Mouse (Mus musculus): ENCODE data around the gene Arap2. TPM values are rescaled to one million over a fixed set of nuclear protein-coding genes. Genes with fewer than 3 reads are reported as not detected.

Arap2 gene
- polyA plus RNA-seq, 1 experiment from 2014 or later = 0.55 TPM

DNA sequence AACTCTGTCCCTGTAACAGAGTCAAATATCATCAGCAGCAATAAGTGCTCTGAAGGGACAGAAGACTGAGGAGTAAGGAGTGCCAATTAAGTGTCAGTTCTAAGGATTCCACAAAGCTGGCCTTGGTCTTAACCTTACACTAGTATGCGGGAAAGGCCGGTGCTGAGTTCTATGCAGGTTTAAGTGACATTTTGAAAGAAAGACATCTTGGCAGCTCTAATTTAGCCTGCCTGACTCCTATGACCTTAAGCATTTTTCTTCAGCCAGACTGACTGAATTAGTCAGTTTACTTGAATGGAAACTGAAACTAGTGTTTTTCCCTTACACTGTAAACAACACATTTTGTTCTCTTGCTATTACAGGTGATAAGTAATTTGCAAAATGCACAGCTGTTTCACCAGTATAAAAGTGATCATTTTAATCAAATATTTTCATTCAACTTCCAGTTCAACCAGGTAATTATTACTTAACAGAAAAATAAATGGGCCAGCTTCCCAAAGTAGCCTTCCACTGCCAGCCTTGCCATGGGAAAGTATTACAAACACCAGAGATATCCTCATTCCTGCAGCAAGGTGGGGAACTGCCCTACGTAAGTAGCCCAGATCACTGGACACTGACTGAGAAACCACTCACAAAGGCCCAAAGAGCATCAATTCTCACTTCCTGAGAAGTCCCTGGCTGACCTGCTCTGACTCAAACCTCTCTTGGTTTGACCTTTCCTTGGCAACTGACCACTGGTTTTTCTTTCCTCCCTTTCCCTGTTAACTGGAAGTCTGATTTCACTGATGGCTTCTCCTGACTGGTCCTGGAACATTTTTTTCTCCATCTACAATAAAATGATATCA, 42.5 kb downstream of the Arap2 start:
- Histone ChIP-seq H3K9me3 (no peaks in the 10 kb centered on the region), H3K36me3 (replicated peaks) (no peaks in the 10 kb centered on the region), H3K4me3 (no peak overlapping the region), H3K27ac (replicated peaks) (no peak overlapping the region), H3K4me1 (peaks cover 2% of the 10 kb centered on the region; the same call in 1 of the 2 replicates), H3K27me3 (replicated peaks; ENCODE audit: low read depth, poor library complexity, severe bottlenecking) (no peaks in the 10 kb centered on the region)
- DNase-seq (ENCODE audit: low spot score) = no peak
- WGBS = 53% methylated on average over 3 of the region's 3 CpGs

GRCm38 (mm10) chr5:62716468-62716867, 49.5 kb downstream of the Arap2 start:
- H3K27ac ChIP-seq (replicated peaks) = no peak overlapping the region
- WGBS = 94% methylated on average over 3 of the region's 3 CpGs
- H3K4me3 ChIP-seq = no peak overlapping the region
- H3K36me3 ChIP-seq (replicated peaks) = no peaks in the 10 kb centered on the region
- no peaks in the 10 kb centered on the region for H3K9me3 ChIP-seq
- no peaks in the 10 kb centered on the region for H3K27me3 ChIP-seq (replicated peaks; ENCODE audit: low read depth, poor library complexity, severe bottlenecking)
- no peak for DNase-seq (ENCODE audit: low spot score)
- H3K4me1 ChIP-seq = no peaks in the 10 kb centered on the region

DNA sequence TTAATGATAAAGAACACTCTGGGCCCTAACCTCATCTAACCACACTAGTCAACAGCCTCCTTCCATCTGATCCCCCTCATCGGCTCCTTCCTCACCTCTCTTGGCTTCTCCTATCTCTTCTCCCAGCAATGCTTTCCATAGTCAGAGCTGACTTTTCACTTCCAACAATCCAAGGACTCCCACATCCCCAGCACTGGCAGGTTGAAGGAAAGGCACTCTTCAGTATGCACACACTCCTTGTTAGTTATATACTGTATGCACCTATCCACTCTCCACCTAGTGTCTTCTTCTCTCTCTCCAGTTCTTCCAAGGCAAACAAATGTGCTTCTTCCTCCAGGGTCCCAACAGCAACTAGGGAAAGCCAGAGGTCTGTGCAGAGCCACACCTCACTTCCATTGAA, 50.0 kb downstream of the Arap2 start:
- no peaks in the 10 kb centered on the region for H3K36me3 ChIP-seq (replicated peaks)
- no peak overlapping the region for H3K4me3 ChIP-seq
- no peaks in the 10 kb centered on the region for H3K27me3 ChIP-seq (replicated peaks; ENCODE audit: low read depth, poor library complexity, severe bottlenecking)
- no peak overlapping the region for H3K27ac ChIP-seq (replicated peaks)
- WGBS = 89% methylated on average over 1 of the region's 1 CpGs
- DNase-seq (ENCODE audit: low spot score) = no peak
- no peaks in the 10 kb centered on the region for H3K9me3 ChIP-seq
- H3K4me1 ChIP-seq = no peaks in the 10 kb centered on the region

DNA sequence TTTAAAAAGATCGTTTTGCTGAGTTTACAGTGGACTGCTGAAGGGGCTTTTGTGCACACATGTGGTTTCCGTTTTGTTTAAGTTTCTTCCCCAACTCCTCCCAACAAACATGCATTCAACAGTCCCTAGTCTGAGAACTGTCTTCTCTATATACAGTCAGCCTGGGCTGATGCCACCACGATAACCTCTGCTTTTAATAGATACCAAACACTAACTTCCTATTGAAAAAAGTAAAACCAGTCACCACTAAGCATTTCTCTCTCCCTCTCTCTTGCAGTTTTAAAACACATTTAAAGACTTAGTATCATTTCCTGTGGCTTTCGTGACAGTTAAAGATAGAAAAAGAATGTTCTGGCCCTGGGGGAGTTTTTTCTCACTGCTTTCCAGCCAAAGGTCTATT, 50.5 kb downstream of the Arap2 start:
- H3K27me3 ChIP-seq (replicated peaks; ENCODE audit: low read depth, poor library complexity, severe bottlenecking) = no peaks in the 10 kb centered on the region
- H3K4me3 ChIP-seq = no peak overlapping the region
- WGBS = 52% methylated on average over 4 of the region's 4 CpGs
- DNase-seq (ENCODE audit: low spot score) = no peak
- no peaks in the 10 kb centered on the region for H3K36me3 ChIP-seq (replicated peaks)
- H3K9me3 ChIP-seq = no peaks in the 10 kb centered on the region
- H3K27ac ChIP-seq (replicated peaks) = no peak overlapping the region
- H3K4me1 ChIP-seq = no peaks in the 10 kb centered on the region

DNA sequence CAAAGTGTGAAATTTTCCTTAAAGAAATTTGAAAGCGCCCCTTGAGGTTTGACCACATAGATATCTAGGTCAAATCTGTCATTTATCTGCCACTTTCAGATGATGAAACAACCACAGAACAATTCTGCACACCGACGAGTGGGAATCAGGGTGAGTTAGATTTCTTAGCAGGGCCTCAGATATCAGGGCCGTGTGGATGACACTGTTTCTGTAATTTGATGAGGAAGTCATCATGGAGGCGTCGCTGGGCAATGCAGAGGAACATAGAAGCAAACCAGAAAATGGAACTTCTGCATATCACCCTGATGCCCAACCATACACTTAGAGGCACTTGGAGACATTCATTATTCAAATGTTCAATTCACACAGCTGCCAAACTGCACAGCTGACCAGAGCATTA, 55.0 kb downstream of the Arap2 start:
- no peak overlapping the region for H3K27ac ChIP-seq (replicated peaks)
- H3K9me3 ChIP-seq = no peaks in the 10 kb centered on the region
- no peaks in the 10 kb centered on the region for H3K27me3 ChIP-seq (replicated peaks; ENCODE audit: low read depth, poor library complexity, severe bottlenecking)
- DNase-seq (ENCODE audit: low spot score) = no peak
- no peak overlapping the region for H3K4me3 ChIP-seq
- H3K4me1 ChIP-seq = no peaks in the 10 kb centered on the region
- H3K36me3 ChIP-seq (replicated peaks) = no peaks in the 10 kb centered on the region
- WGBS = 84% methylated on average over 6 of the region's 6 CpGs

DNA sequence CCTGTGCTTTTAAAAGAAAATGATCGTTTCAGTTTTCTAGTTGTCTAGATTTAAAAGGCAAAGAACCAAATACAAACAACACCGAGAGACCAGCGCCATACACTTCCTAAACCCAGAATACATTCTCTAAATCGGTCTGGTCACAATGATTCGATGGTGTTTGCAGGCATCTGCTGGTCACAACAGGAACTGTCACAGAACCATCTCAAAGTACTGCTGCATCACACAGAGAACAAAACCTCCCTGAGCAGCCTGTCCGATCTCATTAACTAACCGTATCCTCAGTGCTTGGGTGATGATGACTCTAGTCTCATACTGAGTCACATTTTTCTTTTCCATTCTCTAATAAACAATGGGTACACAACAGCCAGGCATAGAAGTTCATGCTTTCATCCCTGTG, 59.1 kb downstream of the Arap2 start:
- peak; percentile 22 for DNase-seq (ENCODE audit: low spot score)
- no peak overlapping the region for H3K27ac ChIP-seq (replicated peaks)
- no peaks in the 10 kb centered on the region for H3K36me3 ChIP-seq (replicated peaks)
- H3K9me3 ChIP-seq = no peaks in the 10 kb centered on the region
- H3K27me3 ChIP-seq (replicated peaks; ENCODE audit: low read depth, poor library complexity, severe bottlenecking) = no peaks in the 10 kb centered on the region
- H3K4me3 ChIP-seq = no peak overlapping the region
- 0 out of 2 replicates have a peak, but pooled peaks cover under 1% of the 10 kb centered on the region for H3K4me1 ChIP-seq
- WGBS = 49% methylated on average over 7 of the region's 7 CpGs

DNA sequence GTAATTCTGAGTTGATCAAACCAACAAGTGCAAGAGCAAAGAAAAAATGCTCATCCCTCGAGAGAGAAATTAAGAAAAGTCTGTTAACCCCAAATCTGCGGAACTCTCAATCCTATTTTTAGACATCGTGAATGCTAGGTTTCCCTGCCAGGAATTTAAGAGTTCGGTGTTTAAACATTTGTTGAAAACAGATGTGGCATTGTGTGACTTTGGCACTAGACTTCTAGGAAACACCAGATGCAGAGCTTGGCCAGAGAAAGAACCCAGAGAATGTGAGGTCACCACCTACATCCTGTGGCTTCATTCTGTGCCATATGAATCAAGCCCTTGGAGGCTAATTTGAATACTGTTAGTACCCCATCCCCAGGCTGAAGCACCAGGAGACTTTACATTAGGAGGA, 76.0 kb downstream of the Arap2 start:
- 42% methylated on average over 4 of the region's 4 CpGs for WGBS
- no peaks in the 10 kb centered on the region for H3K9me3 ChIP-seq
- DNase-seq (ENCODE audit: low spot score) = no peak

GRCm38 (mm10) chr5:62683751-62684150, 82.2 kb downstream of the Arap2 start:
- no peaks in the 10 kb centered on the region for H3K9me3 ChIP-seq
- H3K36me3 ChIP-seq (replicated peaks) = no peaks in the 10 kb centered on the region
- H3K4me1 ChIP-seq = no peaks in the 10 kb centered on the region
- 82% methylated on average over 3 of the region's 3 CpGs for WGBS
- no peak overlapping the region for H3K4me3 ChIP-seq
- no peak overlapping the region for H3K27ac ChIP-seq (replicated peaks)
- no peak for DNase-seq (ENCODE audit: low spot score)
- no peaks in the 10 kb centered on the region for H3K27me3 ChIP-seq (replicated peaks; ENCODE audit: low read depth, poor library complexity, severe bottlenecking)

More for the DNA sequence above, 76.0 kb downstream of the Arap2 start:
- no peak overlapping the region for H3K27ac ChIP-seq (replicated peaks)
- no peak overlapping the region for H3K4me3 ChIP-seq
- H3K4me1 ChIP-seq = peaks cover 4% of the 10 kb centered on the region; the same call in 1 of the 2 replicates
- no peaks in the 10 kb centered on the region for H3K36me3 ChIP-seq (replicated peaks)
- H3K27me3 ChIP-seq (replicated peaks; ENCODE audit: low read depth, poor library complexity, severe bottlenecking) = no peaks in the 10 kb centered on the region

DNA sequence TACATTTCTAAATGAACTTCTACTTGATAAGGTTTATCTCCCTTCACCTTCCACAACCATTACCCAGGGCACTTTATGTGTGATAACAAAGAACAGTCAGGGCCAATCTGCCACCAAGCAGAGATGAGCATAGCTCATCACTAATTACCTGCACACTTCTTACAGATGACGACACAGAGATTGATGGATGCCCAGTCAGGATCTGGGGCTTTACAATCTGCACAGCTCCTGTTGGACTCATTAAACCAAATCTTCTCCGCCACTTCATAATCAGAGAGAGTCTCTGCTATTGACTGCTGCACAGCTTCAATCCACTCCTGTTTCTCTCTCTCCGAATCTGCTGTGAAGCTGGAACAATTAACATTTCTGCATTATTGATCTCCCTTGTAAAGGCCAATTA, 82.8 kb downstream of the Arap2 start:
- Histone ChIP-seq H3K4me1 (no peaks in the 10 kb centered on the region), H3K27me3 (replicated peaks; ENCODE audit: low read depth, poor library complexity, severe bottlenecking) (no peaks in the 10 kb centered on the region), H3K4me3 (no peak overlapping the region), H3K36me3 (replicated peaks) (no peaks in the 10 kb centered on the region), H3K9me3 (no peaks in the 10 kb centered on the region), H3K27ac (replicated peaks) (no peak overlapping the region)
- 77% methylated on average over 3 of the region's 3 CpGs for WGBS
- DNase-seq (ENCODE audit: low spot score) = no peak

GRCm38 (mm10) chr5:62677390-62677789, 88.6 kb downstream of the Arap2 start:
- H3K4me3 ChIP-seq = no peak overlapping the region
- 87% methylated on average over 7 of the region's 7 CpGs for WGBS
- H3K9me3 ChIP-seq = no peaks in the 10 kb centered on the region
- no peaks in the 10 kb centered on the region for H3K27me3 ChIP-seq (replicated peaks; ENCODE audit: low read depth, poor library complexity, severe bottlenecking)
- H3K36me3 ChIP-seq (replicated peaks) = no peaks in the 10 kb centered on the region
- no peak for DNase-seq (ENCODE audit: low spot score)
- H3K27ac ChIP-seq (replicated peaks) = no peak overlapping the region
- H3K4me1 ChIP-seq = 0 out of 2 replicates have a peak, but pooled peaks cover 3% of the 10 kb centered on the region

- 0 out of 2 replicates have a peak, but pooled peaks cover 3% of the 10 kb centered on the region for H3K4me1 ChIP-seq
- H3K4me3 ChIP-seq = no peak overlapping the region
- 55% methylated on average over 9 of the region's 9 CpGs for WGBS
- H3K27ac ChIP-seq (replicated peaks) = no peak overlapping the region
- H3K9me3 ChIP-seq = no peaks in the 10 kb centered on the region
- no peaks in the 10 kb centered on the region for H3K36me3 ChIP-seq (replicated peaks)
- no peak for DNase-seq (ENCODE audit: low spot score)
- H3K27me3 ChIP-seq (replicated peaks; ENCODE audit: low read depth, poor library complexity, severe bottlenecking) = no peaks in the 10 kb centered on the region
Measured at GRCm38 (mm10) chr5:62672736-62673436, 93.1 kb downstream of the Arap2 start.

DNA sequence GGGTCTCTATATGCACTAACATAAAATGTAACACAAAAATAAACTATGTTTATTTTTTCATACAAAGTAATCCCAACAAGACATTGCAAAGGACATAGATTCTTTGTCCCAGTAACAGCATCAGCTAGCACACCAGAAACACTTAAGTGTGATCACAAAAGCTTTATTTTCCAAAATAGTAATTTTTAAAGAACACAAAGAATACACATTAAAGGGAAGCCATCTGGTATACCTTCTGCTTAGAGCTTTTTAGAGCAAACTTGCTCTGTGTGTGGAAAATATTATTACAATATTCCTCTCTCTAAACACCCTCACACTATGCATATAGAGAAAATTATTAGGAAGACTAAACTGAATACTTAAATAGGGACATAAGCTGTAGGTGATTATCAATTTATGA, 100.6 kb downstream of the Arap2 start:
- H3K9me3 ChIP-seq = no peaks in the 10 kb centered on the region
- H3K36me3 ChIP-seq (replicated peaks) = no peaks in the 10 kb centered on the region
- H3K4me1 ChIP-seq = no peaks in the 10 kb centered on the region
- no peak overlapping the region for H3K4me3 ChIP-seq
- H3K27me3 ChIP-seq (replicated peaks; ENCODE audit: low read depth, poor library complexity, severe bottlenecking) = no peaks in the 10 kb centered on the region
- no peak for DNase-seq (ENCODE audit: low spot score)
- no peak overlapping the region for H3K27ac ChIP-seq (replicated peaks)

GRCm38 (mm10) chr5:62664847-62665246, 101.1 kb downstream of the Arap2 start:
- H3K4me1 ChIP-seq = no peaks in the 10 kb centered on the region
- H3K36me3 ChIP-seq (replicated peaks) = no peaks in the 10 kb centered on the region
- no peak for DNase-seq (ENCODE audit: low spot score)
- H3K9me3 ChIP-seq = no peaks in the 10 kb centered on the region
- H3K4me3 ChIP-seq = no peak overlapping the region
- 87% methylated on average over 4 of the region's 4 CpGs for WGBS
- no peaks in the 10 kb centered on the region for H3K27me3 ChIP-seq (replicated peaks; ENCODE audit: low read depth, poor library complexity, severe bottlenecking)
- no peak overlapping the region for H3K27ac ChIP-seq (replicated peaks)

Measured in embryonic facial prominence, embryonic 10.5 days (tissue).